Mouse (Mus musculus) cerebellum, postnatal 14 days (tissue): ENCODE measurements around the gene Snx12.
"Not testable (repeated sequence)": the region's sequence is repeated elsewhere in the genome, so short reads cannot be mapped to it uniquely, and the experiment has no call there.

Experiments used
- DNase-seq, 2 experiments: peaks; one replicate each; pipeline ENCODE4 v3.0.0; 2021; ENCODE audit warnings: mixed read lengths in 2 of 2

Snx12 gene

DNA sequence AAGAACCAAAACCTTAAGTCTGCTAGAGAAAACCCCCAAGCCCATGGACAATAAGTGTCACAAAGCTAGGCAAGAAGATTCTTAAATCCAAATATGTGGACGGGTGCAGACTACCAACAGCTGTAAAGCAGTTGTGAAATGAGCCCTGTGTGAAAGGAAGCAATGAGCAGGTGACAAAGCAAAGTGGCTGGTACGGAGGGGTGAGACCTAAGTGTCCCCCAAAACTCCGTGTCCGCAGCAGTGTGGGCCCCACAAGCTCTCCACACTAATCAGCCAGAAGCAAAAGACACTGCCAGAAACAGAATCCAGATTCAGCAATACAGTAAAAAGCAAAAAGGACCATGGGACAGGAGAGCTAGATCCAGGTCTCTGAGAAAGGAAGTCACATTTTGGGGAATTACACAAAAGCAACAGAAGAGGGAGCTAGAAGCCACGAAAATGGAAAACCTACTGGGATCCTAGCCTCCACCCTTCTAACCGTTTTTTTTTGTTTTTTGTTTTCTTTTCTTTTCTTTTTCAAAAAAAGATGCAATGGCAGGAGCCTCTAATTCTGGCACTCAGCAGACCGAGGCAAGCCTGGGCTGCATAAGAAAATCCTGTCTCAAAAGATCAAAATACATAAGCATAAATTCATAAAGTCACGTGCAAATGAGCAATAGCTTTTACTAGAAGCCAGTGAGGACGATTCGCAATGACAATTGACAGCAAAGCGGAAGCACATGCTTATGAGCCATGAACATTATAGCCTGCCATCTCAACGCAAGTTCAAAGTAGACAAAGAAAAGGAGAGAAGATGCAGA is 90.2 kb downstream of the Snx12 start:
- DNase-seq, result peak; percentile 23 to 53

DNA sequence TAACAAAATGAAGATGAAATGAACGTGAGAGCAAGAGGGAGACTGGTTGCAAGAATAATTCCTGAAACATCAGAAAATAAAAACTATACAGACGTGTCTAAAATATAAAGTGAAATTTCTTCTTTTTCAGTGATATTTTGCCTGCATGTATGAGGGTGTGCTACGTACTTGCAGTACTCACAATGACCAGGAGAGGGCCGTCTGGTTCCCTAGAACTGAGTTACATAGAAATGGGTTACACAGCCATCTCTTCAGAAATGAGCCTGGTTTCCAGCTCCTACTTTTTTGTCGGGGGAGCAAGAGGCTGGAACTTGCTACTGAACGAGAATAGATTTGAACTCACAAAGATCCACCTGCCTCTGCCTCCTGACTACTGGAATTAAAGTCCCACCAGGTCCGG is 91.4 kb downstream of the Snx12 start:
- peak; percentile 78 to 87 for DNase-seq

DNA sequence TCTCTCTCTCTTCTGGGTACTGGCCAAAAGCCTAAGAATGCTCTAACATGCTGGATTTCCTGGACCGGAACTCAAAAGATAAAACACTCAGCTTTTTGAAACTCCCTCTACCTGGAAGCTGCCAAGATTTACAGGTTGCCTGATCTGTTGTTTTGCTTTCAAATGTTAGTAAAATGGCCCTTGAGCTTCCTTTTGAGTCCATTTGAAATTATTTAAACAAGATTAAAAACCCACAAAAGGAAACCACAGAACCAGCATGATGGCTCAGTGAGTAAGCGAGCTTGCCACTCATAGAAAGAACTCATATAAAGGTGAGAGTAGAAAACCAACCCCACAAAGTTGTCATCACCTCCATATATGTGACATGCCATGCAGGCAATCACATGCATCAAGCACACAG is 93.8 kb downstream of the Snx12 start:
- DNase-seq, result no peak

DNA sequence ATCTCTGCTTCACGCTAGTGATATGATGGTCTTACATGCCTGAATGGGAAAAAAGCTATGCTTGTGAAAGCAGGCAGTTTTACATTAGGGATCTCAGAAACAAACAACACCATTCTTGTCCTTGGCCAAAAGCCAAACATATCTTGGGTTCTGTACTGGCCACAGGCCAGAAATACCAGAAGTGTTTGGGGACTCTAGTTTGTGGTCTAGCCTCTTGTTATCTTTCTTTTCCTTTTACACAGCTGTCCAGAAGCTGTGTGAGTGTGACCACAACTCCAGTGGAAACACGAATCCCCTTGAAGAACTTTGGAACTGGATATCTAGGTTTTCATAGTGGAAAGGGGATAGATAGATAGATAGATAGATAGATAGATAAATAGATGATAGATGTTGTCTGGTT is 95.4 kb downstream of the Snx12 start:
- DNase-seq, result no peak

DNA sequence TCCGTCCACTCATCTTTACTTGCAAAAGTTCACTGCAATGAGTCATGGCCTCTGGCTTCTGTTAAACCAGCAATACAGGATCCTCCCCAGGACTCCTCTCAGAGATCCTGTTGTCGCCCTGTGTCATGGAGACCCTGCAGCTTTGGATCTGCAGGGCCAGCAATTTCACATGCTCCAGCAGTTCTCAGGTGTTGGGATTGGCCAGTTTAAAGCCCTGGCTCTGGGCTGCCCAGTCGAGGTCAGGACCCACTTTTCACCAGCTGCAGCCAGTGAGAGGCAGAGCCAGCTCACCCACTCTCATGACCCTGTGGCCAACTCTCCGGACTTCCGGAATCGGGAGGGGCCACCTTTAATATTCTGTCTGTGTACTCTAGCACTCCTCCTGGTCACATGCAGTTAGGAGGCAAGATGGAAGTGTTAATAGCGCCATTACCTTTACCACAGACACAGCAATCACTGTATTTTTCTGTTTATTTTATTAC is 95.8 kb downstream of the Snx12 start:
- DNase-seq, result no peak

DNA sequence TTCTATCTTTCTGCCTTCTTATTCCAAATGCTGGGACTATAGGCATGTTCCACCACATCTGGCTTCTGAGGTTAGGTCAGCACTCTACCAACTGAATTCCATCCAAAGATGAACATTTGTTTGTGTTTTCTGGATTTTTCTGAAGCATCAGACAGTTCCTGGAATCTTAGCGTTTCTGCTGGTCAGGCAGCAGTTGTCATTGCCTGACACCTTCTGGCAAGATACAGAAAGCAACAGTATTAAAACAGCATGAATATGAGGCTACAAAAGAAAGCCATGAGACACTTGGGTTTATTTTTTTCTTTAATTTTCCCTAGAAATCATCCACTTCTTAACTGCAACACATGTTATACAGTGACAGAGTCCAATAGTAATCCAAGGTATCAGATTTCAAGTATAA is 101.8 kb downstream of the Snx12 start:
- no peak for DNase-seq

DNA sequence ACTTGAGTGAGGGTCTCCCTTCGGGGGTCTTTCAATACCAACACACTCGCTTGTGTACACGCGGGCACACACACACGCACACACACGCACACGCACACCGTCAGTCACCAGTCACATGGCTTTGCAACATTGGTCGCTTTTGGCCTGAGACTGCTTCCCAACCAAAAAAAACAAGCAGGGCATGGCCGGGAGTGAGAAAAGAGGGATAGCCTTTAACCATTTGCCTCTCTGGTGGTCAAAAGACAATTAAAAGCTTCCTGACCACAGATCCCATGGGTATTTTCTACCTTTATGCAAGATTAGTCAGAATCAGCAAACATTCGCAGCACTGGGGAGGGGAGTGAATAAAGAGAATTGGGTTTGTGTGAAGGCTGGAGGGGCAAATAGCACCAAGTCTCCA is 136.4 kb downstream of the Snx12 start, which contains the start of gene Slc7a3:
TSS of gene Slc7a3 (minus strand) at position 101 of the 400 bp plus-strand sequence.
- no peak for DNase-seq

DNA sequence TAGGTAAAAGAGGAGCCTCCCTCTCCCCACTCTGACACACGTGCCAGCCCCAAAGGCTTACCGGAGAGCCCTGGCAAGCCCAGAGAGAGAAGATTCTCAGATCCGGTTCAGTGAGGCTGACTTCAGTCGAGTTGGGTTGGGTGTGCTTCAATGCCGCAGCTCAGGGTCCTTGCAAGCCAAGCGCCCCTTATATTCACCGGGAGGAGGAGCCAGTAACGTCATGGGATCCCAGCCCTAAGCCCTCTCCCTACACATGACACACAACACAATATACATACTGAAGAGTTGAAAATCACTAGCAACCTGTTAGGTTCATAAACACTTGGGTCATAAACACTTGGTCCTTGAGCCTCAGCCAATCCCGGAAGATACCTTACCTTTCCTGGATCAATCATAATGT is 137.2 kb downstream of the Snx12 start:
- DNase-seq, result not testable (repeated sequence)

DNA sequence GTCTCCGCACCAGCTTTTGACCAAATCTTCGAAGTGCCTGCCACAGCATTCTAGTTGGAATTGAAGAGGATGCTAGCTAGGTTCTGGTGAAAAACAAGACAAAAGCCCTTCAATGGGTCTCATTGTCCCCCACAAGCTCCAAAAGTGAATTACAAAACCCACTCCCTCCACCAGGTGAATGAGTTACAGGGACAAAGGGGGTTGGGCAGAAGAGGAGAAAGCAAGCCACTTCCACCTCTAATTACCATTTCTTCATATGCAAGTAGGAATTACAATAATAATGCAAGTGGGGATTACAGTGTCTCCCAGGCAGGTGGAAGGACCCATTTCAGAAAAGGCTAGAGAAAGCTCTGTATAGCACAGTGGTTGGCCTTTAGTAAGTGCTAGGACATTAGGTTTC is 138.2 kb downstream of the Snx12 start:
- DNase-seq, result no peak

DNA sequence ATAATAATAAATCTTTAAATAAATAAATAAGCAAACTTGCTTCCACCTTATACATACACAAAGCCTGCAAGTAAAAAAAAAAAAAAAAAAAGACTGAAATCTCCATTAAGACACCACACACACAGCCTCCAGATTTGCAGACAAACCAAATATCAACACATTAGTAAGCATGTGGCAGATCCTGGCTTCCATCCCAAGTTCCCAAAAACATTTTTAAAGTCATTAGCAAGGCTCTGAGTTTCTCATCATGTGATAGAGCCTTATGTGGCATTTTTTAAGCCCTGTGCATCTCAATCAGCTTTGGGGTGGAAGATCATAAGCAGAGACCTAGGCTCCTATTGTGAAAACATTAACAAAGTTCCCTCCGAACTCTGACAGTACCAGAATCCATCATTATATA is 157.1 kb downstream of the Snx12 start:
- DNase-seq, result no peak

DNA sequence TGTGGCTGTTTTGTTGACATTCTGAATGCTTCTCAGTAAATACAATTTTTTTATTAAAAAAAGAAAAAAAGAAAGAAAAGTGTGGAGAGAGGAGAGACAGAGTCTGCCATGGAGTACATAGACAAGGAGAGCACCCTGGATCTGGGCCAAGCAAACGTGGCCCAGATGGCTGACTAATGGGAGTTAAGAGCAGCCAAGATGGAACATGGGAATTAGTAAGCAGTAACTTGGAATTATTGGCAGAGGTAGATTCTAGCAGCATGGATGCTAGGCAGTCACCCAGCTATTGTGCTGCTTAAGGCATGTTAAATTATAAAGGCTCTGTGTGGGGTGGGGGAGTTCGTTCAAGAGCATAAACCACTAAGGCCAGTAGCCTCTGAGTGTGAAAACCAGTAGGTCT is 158.9 kb downstream of the Snx12 start:
- peak; percentile 68 to 72 for DNase-seq

DNA sequence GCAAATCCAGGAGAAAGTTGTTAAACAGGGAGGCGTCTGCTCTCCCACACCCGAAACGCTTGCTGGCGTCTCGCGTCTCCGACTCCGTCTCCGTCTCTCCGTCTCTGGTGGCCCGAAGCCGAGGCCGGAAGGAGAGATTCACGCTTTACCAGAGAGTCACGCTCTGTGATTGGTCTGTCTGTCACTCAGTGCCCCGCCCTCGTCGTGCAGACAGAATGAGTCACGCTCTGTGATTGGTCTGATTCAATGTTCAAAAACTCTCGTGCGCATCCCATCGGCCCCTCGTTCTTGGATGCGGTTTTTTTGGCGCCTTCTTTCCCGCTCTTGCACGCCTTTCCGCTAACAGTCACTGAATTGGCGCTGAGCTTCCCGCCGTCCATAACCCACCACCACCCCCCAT is 162.8 kb downstream of the Snx12 start, which contains the start of gene Tex11:
TSS of gene Tex11 (minus strand) at position 127 of the 400 bp plus-strand sequence.
- DNase-seq, result no peak
